Mouse (Mus musculus) cerebellum, adult 9-11 months (tissue): Measurements from ENCODE around the gene Fuk.
"Not testable (repeated sequence)": the region's sequence is repeated elsewhere in the genome, so short reads cannot be mapped to it uniquely, and the experiment has no call there.

ENCODE experiments used
- DNase-seq: peaks from one replicate; pipeline ENCODE4 v3.0.0; 2022

Fuk gene

GRCm38 (mm10) chr8:110861347-110862025, 40.8 kb downstream of the Fuk start:
- not testable (repeated sequence) for DNase-seq

GRCm38 (mm10) chr8:110859651-110860501, 42.4 kb downstream of the Fuk start:
- DNase-seq, result no peak

- DNase-seq, result no peak
Observed at GRCm38 (mm10) chr8:110856760-110857461, 45.4 kb downstream of the Fuk start.

GRCm38 (mm10) chr8:110856073-110856472, 46.2 kb downstream of the Fuk start:
- DNase-seq, result not testable (repeated sequence)

GRCm38 (mm10) chr8:110851186-110851585, 51.1 kb downstream of the Fuk start:
- no peak for DNase-seq

- DNase-seq, result peak; percentile 11
Observed at GRCm38 (mm10) chr8:110847645-110848495, 54.4 kb downstream of the Fuk start.

- DNase-seq, result no peak
Observed at GRCm38 (mm10) chr8:110847171-110847549, 55.1 kb downstream of the Fuk start.

- peak; percentile 89 for DNase-seq
Observed at GRCm38 (mm10) chr8:110846405-110847170, 55.7 kb downstream of the Fuk start, which contains the start of the genes Cog4 and Sf3b3. TSS of gene Cog4 (plus strand) at chr8:110846600. TSS of gene Sf3b3 (minus strand) at chr8:110846787.

GRCm38 (mm10) chr8:110845821-110846404, 56.4 kb downstream of the Fuk start:
- DNase-seq, result no peak

- DNase-seq, result no peak
Observed at GRCm38 (mm10) chr8:110844941-110845340, 57.3 kb downstream of the Fuk start.

GRCm38 (mm10) chr8:110843207-110843606, 59.1 kb downstream of the Fuk start:
- DNase-seq, result no peak

GRCm38 (mm10) chr8:110842012-110842574, 60.2 kb downstream of the Fuk start:
- no peak for DNase-seq
